In the genomic region with DNA sequence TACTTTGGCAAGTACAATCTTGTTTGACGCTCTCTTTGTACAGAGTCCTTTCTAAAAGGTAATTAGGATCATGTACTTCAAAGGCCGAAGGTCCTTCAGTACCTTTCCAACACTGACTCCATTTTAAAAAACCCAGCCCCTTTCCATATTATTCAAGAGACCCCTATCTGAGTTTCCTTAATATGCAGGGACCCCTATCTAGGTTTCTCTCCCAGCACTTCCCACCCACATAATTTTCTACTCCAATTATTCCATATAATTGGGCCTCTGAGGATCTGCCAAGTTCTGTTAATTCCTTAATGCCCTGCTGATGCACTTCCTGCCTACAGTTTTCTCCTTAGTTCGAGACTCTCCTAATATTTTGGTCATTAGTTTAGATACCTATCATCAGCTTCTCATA, we compare ENCODE assay signal across 13 mouse cellular contexts.
DNase-seq lines count a peak whose midpoint lies in the region.
"Had no signal": no experiment of that assay in that cellular context is flagged by ENCODE, and none has a peak within 500 bp of the region (broad histone marks: within the 10 kb centered on the region; RNA-seq: fewer than 3 reads in every experiment).

No protein-coding gene starts in this region.

- DNase-seq in Muller cell, postnatal 12 days (ENCODE audit: inconsistent ontology term) = peak; percentile 47
- DNase-seq in retina, embryonic 14.5 days (ENCODE audit: low spot score) = peak; percentile 55
- DNase-seq in retina, postnatal 1 day = peak; percentile 68
- DNase-seq in cerebellum, adult 18-20 months = no peak
- DNase-seq in right cerebral cortex, postnatal 10 days (ENCODE audit: low spot score in 2 of 2) = no peak
- no peak for DNase-seq in right cerebral cortex, adult 18-20 months
- DNase-seq: adrenal gland, adult 2 months; adrenal gland, adult 8-10 months; B cell, adult 2 months; cerebellum, adult 11 months; cerebellum, adult 11-12 months; cerebellum, adult 2 months; cerebellum, adult 8-10 months had no signal

Comparison
In these comparisons a context has a peak if more than half of its experiments do, and no peak if none do; other contexts are left out.
1. DNase-seq: peak in Muller cell, postnatal 12 days (single experiment), retina, embryonic 14.5 days (single experiment) and retina, postnatal 1 day (single experiment); none in cerebellum, adult 18-20 months (0 of 2), right cerebral cortex, postnatal 10 days (0 of 2) and right cerebral cortex, adult 18-20 months (single experiment).